Mouse (Mus musculus) megakaryocyte, embryonic 14.5 days (primary cell): ENCODE measurements around the gene Zbtb20. TPM values are rescaled to one million over a fixed set of nuclear protein-coding genes. Genes with fewer than 3 reads are reported as not detected.

Experiments used
- H3K27me3 ChIP-seq: replicated peaks from 2 replicates; pipeline ENCODE3; 2012; ENCODE audit warnings: inconsistent platforms
- H3K36me3 ChIP-seq: replicated peaks from 2 replicates; pipeline ENCODE3; 2012; ENCODE audit warnings: low read length, inconsistent platforms, mixed read lengths
- H3K4me1 ChIP-seq: 2 replicates; pipeline ENCODE4 v1.6.1; 2012; ENCODE audit warnings: inconsistent platforms
- H3K4me3 ChIP-seq: replicated peaks from 2 replicates; pipeline ENCODE3; 2012; ENCODE audit warnings: moderate library complexity, mild to moderate bottlenecking, inconsistent platforms
- H3K9me3 ChIP-seq: 2 replicates; pipeline ENCODE4 v1.6.1; 2012; ENCODE audit warnings: inconsistent platforms
- FLI1 ChIP-seq: IDR thresholded peaks from 2 replicates; pipeline ENCODE4 v1.6.1; 2012; ENCODE audit warnings: low read length, inconsistent platforms, mixed read lengths
- GATA1 ChIP-seq: IDR thresholded peaks from 3 replicates; pipeline ENCODE4 v1.6.1; 2012; ENCODE audit warnings: mixed read lengths, low read length, inconsistent platforms, borderline replicate concordance
- polyA plus RNA-seq: library from polyadenylated mRNA; stranded (reverse); fragments of >175 nt; gene quantifications from 2 replicates; pipeline ENCODE4 v1.2.3, GENCODE M21; 2012; ENCODE audit warnings: low replicate concordance; ENCODE audit not compliant: insufficient read depth

Zbtb20 gene
- polyA plus RNA-seq, 1 experiment: 2.4 TPM

DNA sequence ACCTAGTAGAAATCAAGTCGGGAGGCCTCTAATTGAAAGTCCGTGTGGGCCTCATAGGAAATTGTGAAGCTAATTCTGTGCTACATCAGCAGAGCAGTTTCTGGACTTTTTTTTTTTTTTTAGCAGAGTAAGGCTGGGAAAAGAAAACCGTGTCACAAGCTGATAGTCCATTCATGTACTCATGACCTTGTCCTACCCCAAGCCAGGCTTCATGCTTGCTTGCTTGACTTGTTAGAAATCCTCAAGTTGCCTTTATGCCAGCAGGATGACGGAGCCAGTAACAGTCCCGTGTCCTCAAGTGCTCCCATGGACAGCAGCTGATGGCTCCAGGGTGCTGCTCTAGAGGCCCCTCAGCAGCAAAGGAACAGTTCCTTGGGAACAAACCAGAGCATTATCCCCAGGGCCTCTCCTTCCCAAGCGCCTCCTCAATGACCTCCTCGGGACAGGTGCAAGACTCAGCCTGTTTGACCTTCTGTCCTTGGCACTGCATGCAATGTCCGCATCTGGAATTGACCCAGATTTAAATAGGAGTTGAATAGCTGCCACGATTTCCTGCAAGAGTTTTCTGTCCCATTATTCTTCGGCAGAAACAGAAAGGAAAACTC lies 588.9 kb downstream of the Zbtb20 start:
- H3K27me3 ChIP-seq: no peaks in the 10 kb centered on the region
- TF ChIP-seq FLI1 (no peak), GATA1 (no peak)
- H3K9me3 ChIP-seq: no peaks in the 10 kb centered on the region
- no peaks in the 10 kb centered on the region; the same call in 1 of the 2 replicates for H3K4me1 ChIP-seq
- no peaks in the 10 kb centered on the region for H3K36me3 ChIP-seq
- no peak overlapping the region for H3K4me3 ChIP-seq

DNA sequence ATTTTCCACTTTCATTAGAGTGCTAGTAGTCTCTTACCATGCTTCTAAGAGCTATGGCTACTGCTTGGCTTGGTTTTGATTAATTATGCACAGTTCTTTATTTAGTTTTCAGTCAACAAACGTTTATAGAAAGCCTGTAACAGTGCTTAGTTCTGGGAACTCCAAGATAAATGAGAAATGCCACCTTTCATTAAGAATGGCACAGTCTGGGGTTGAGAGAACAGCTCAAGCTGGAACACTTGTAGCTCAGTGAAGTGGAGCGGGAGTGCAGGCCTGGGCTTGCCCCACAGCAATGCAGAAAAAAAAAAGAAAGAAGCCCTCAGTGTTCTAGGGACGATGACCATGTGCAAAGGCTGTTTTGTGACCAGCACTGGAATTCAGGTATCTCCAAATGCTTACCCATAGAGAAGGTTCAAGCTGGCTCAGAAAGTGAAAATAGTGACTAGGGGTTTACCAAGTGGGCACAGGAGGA lies 589.7 kb downstream of the Zbtb20 start:
- no peak overlapping the region for H3K4me3 ChIP-seq
- TF ChIP-seq FLI1 (no peak), GATA1 (no peak)

DNA sequence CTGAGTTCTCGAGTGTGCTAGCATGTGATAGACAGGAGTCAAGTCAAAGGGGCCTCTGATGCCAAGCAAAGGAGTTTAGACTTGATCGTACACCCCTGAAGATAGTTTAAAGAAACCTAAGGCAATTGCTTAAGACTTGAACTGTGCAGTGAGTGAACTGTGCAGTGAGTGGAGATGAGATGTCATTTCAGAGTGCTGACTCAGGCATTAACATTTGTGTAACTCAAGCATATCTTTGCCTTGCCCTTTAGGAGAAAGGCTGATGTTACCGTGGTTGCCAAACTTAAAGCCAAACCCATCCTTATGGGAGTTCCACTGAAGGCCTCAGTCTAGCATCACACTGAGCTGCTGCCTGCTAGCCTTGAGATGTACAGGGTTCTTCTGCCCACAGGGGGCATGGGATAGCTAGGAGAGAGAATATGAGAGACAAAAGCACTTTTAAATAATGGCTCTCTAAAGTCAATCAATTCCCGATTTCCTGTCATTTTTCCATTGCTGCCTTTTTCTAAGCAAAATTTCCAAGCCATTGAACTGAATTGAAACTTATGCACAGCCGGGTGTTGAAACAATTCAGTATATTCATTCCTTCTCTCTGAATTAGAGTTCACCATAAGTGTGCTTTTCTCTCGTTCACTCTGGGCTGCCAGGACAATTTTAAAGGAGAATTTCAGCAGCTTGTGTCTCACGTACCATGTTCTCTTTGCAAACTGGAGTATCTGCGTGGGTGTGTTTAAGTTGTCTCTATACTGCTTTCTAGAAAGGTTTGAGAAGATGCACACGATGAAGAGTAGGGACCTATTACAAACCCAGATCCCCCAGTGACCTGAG lies 590.5 kb downstream of the Zbtb20 start:
- H3K4me1 ChIP-seq: no peaks in the 10 kb centered on the region; the same call in 1 of the 2 replicates

More for the DNA sequence above, 589.7 kb downstream of the Zbtb20 start:
- no peaks in the 10 kb centered on the region for H3K36me3 ChIP-seq
- H3K4me1 ChIP-seq: no peaks in the 10 kb centered on the region; the same call in 1 of the 2 replicates
- H3K9me3 ChIP-seq: no peaks in the 10 kb centered on the region
- no peaks in the 10 kb centered on the region for H3K27me3 ChIP-seq

DNA sequence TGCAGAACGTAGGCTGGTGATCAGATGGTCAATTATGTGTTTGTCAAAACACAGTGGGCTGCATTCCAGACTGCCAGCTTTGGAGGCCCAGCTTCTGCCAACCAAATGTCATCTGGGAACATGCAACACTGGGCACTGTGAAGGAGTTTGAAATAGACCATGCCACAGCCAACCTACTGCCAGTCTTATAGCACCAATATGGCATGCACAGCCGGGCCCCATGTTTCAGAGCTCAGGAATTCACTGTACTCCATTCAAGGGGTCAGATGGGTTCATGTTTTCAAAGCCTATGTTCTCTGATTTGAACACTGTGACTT lies 591.0 kb downstream of the Zbtb20 start:
- TF ChIP-seq FLI1: no peak
- no peak for TF ChIP-seq GATA1
- Histone ChIP-seq H3K4me3 (no peak overlapping the region), H3K4me1 (no peaks in the 10 kb centered on the region; the same call in 1 of the 2 replicates), H3K9me3 (no peaks in the 10 kb centered on the region), H3K27me3 (no peaks in the 10 kb centered on the region), H3K36me3 (no peaks in the 10 kb centered on the region)

More for the DNA sequence above, 590.5 kb downstream of the Zbtb20 start:
- no peak overlapping the region for H3K4me3 ChIP-seq
- no peaks in the 10 kb centered on the region for H3K9me3 ChIP-seq
- H3K36me3 ChIP-seq: no peaks in the 10 kb centered on the region
- no peaks in the 10 kb centered on the region for H3K27me3 ChIP-seq
- TF ChIP-seq GATA1: no peak
- TF ChIP-seq FLI1: no peak

DNA sequence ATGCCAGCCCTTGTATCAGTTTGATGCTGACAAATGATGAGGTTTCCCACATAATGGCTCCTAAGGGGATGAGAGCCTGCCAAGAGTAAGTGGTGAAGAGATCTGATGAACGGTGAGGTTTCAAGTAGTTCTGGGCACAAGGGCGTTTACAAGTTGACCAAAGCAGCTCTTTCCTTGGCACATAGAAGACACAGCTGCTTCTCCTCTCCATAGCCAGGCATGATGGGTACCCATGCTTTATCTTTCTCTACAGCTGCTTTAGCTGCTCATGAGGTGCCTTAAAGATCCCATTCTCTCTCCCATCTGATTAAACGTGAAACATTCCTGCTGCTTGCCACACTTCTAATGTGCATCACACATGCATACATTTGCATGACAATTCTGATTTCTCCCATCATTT lies 595.4 kb downstream of the Zbtb20 start:
- Histone ChIP-seq H3K9me3 (no peaks in the 10 kb centered on the region), H3K36me3 (no peaks in the 10 kb centered on the region), H3K27me3 (no peaks in the 10 kb centered on the region), H3K4me1 (no peaks in the 10 kb centered on the region), H3K4me3 (no peak overlapping the region)
- TF ChIP-seq GATA1 (no peak), FLI1 (no peak)

DNA sequence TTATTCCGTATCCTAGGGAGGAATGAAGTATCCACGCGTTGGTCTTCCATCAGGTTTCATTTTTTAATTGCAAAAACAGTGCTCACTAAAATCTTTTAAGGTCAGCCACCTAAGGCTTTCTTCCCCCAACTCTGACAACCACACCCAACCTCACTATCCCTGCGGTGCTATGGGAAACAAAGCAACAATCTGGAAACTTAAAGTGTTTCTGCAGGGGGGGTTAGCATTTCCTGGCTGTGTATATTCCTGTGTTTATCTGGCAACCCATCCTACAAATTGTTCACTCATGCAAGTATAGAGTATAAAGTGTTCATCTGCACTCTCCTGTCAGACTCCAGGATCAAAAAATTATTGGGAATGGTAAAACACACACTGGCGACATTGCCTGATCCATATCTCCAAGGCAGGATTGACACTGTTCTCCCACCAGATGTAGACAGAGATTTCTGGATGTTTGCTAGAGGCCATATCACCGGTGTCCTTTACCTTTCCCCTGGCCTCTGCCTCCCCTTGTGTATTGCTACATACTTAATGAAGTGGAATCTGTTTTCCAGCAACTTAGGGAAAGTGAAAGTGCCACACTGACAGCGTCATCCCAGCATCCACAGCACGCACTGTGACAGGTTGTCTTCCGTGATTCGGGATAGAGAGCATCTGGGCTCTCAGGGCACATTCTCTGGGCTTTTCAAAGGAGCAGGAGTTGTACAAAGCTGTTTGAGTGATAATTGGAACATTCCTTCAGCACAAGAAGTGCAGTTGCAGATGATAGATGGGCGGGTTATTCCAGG lies 599.5 kb downstream of the Zbtb20 start:
- Histone ChIP-seq H3K9me3 (no peaks in the 10 kb centered on the region), H3K27me3 (no peaks in the 10 kb centered on the region), H3K36me3 (no peaks in the 10 kb centered on the region), H3K4me3 (no peak overlapping the region), H3K4me1 (no peaks in the 10 kb centered on the region)
- TF ChIP-seq FLI1 (no peak), GATA1 (no peak)

DNA sequence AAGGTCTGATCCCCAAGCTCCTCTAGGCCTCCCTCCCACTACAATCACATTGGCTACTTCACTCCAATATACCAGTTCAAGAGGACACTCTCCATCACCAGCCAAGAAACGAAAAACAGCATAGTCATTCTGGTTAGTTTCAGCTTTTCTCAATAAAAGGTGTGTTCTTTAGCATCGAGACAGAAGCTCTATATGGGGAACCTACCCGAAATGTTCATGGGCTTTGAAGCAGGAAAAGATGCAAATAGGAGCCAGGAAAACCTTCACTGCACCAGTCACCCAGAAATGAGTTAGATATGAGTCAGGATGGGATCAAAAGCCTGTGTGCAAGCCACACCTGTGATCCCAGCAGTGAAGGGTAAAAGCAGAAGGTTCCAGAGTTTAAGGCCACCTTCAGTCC lies 601.2 kb downstream of the Zbtb20 start:
- H3K36me3 ChIP-seq: no peaks in the 10 kb centered on the region
- no peaks in the 10 kb centered on the region for H3K9me3 ChIP-seq
- H3K27me3 ChIP-seq: no peaks in the 10 kb centered on the region
- H3K4me3 ChIP-seq: no peak overlapping the region
- TF ChIP-seq FLI1 (no peak), GATA1 (no peak)
- H3K4me1 ChIP-seq: no peaks in the 10 kb centered on the region

DNA sequence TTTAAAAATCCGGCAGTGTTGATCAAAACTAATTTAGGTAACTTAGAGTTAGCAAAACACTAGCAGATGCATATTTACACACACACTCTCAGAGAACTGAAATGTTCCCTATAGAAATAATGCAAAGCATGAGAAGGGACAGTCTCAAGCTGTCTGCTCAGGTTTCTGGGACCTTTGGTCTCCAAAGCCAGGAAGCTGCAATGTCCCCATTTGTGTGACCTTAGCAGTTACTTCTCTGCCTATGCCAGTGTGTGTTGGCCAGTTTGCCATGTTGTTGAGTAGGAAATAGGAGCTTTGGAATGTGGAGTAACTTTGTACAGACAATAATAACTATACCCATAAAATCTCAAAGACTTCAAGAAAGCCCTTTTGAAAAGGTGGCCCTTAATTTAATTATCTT lies 602.7 kb downstream of the Zbtb20 start:
- H3K36me3 ChIP-seq: no peaks in the 10 kb centered on the region
- no peak for TF ChIP-seq FLI1
- TF ChIP-seq GATA1: no peak
- H3K27me3 ChIP-seq: no peaks in the 10 kb centered on the region
- no peak overlapping the region for H3K4me3 ChIP-seq
- H3K9me3 ChIP-seq: no peaks in the 10 kb centered on the region
- no peaks in the 10 kb centered on the region for H3K4me1 ChIP-seq

DNA sequence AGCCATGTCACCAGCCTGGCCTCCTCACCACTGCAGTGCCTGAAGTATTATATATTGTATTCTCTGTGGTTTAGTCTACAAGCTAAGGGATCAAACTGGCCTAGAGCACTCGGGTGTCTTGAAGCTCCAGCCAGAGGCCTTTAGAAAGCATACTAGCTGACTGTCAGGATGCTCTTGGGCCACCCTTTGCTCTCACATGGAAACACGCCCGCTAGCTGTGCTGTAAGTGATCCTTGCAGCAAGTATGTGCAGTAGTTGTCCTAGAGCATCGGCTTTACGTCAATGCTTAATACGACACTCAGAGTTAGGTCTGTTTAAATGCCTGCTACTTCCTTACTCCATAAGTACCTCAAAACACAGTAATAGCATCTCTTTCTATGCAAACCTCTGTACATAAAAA lies 604.9 kb downstream of the Zbtb20 start:
- TF ChIP-seq GATA1 (no peak), FLI1 (no peak)
- Histone ChIP-seq H3K27me3 (no peaks in the 10 kb centered on the region), H3K36me3 (no peaks in the 10 kb centered on the region), H3K4me1 (no peaks in the 10 kb centered on the region), H3K4me3 (no peak overlapping the region), H3K9me3 (no peaks in the 10 kb centered on the region)
